Mouse (Mus musculus): ENCODE data around the gene Cd5. TPM values are rescaled to one million over a fixed set of nuclear protein-coding genes. Genes with fewer than 3 reads are reported as not detected.
A peak's percentile ranks its signal among the peaks of the same experiment; 100 is the strongest.

Gene Cd5
- polyA plus RNA-seq, 1 experiment, result 2.6 TPM

- Histone ChIP-seq H3K4me3 (ENCODE audit: low read depth, low read length) (no peak overlapping the region), H3K4me1 (ENCODE audit: control insufficient read depth, insufficient read depth, insufficient read length, low read length) (0 out of 2 replicates have a peak, but pooled peaks cover 3% of the 10 kb centered on the region), H3K36me3 (ENCODE audit: control insufficient read depth, insufficient read depth, low read length) (no peaks in the 10 kb centered on the region), H3K27ac (ENCODE audit: insufficient read depth, low read depth, low read length) (no peak overlapping the region), H3K27me3 (ENCODE audit: control insufficient read depth, insufficient read depth, low read length) (no peaks in the 10 kb centered on the region)
- TF ChIP-seq CTCF (IDR thresholded peaks at IDR 0.05; ENCODE audit: extremely low read depth, insufficient read length, insufficient replicate concordance, low read depth, low read length), result no peak
- no peak for TF ChIP-seq POLR2A (IDR thresholded peaks at IDR 0.05; ENCODE audit: low read depth, low read length)
- WGBS, result 88% methylated on average over 4 of the region's 4 CpGs
Measured at GRCm38 (mm10) chr19:10739916-10740315, 1.1 kb upstream of the Cd5 start.

GRCm38 (mm10) chr19:10738038-10738437, 764 bp downstream of the Cd5 start:
- 92% methylated on average over 6 of the region's 6 CpGs for WGBS
- Histone ChIP-seq H3K4me1 (ENCODE audit: control insufficient read depth, insufficient read depth, insufficient read length, low read length) (0 out of 2 replicates have a peak, but pooled peaks cover 3% of the 10 kb centered on the region), H3K27ac (ENCODE audit: insufficient read depth, low read depth, low read length) (no peak overlapping the region), H3K27me3 (ENCODE audit: control insufficient read depth, insufficient read depth, low read length) (no peaks in the 10 kb centered on the region), H3K4me3 (ENCODE audit: low read depth, low read length) (peak overlapping the region; percentile 36; the same call in 1 of the 2 replicates), H3K36me3 (ENCODE audit: control insufficient read depth, insufficient read depth, low read length) (no peaks in the 10 kb centered on the region)
- TF ChIP-seq POLR2A (IDR thresholded peaks at IDR 0.05; ENCODE audit: low read depth, low read length) (no peak), CTCF (IDR thresholded peaks at IDR 0.05; ENCODE audit: extremely low read depth, insufficient read length, insufficient replicate concordance, low read depth, low read length) (no peak)

GRCm38 (mm10) chr19:10735861-10736260, 2.9 kb downstream of the Cd5 start:
- Histone ChIP-seq H3K27ac (ENCODE audit: insufficient read depth, low read depth, low read length) (no peak overlapping the region), H3K36me3 (ENCODE audit: control insufficient read depth, insufficient read depth, low read length) (no peaks in the 10 kb centered on the region), H3K4me1 (ENCODE audit: control insufficient read depth, insufficient read depth, insufficient read length, low read length) (no peaks in the 10 kb centered on the region), H3K4me3 (ENCODE audit: low read depth, low read length) (no peak overlapping the region), H3K27me3 (ENCODE audit: control insufficient read depth, insufficient read depth, low read length) (no peaks in the 10 kb centered on the region)
- 88% methylated on average over 7 of the region's 7 CpGs for WGBS
- no peak for TF ChIP-seq CTCF (IDR thresholded peaks at IDR 0.05; ENCODE audit: extremely low read depth, insufficient read length, insufficient replicate concordance, low read depth, low read length)
- TF ChIP-seq POLR2A (IDR thresholded peaks at IDR 0.05; ENCODE audit: low read depth, low read length), result no peak

- TF ChIP-seq CTCF (IDR thresholded peaks at IDR 0.05; ENCODE audit: extremely low read depth, insufficient read length, insufficient replicate concordance, low read depth, low read length), result no peak
- no peak for TF ChIP-seq POLR2A (IDR thresholded peaks at IDR 0.05; ENCODE audit: low read depth, low read length)
- Histone ChIP-seq H3K4me1 (ENCODE audit: control insufficient read depth, insufficient read depth, insufficient read length, low read length) (no peaks in the 10 kb centered on the region), H3K27me3 (ENCODE audit: control insufficient read depth, insufficient read depth, low read length) (no peaks in the 10 kb centered on the region), H3K36me3 (ENCODE audit: control insufficient read depth, insufficient read depth, low read length) (no peaks in the 10 kb centered on the region), H3K27ac (ENCODE audit: insufficient read depth, low read depth, low read length) (no peak overlapping the region), H3K4me3 (ENCODE audit: low read depth, low read length) (no peak overlapping the region)
- WGBS, result 64% methylated on average over 3 of the region's 3 CpGs
Measured at GRCm38 (mm10) chr19:10735061-10735460, 3.7 kb downstream of the Cd5 start.

- TF ChIP-seq POLR2A (IDR thresholded peaks at IDR 0.05; ENCODE audit: low read depth, low read length) (no peak), CTCF (IDR thresholded peaks at IDR 0.05; ENCODE audit: extremely low read depth, insufficient read length, insufficient replicate concordance, low read depth, low read length) (no peak)
- Histone ChIP-seq H3K27ac (ENCODE audit: insufficient read depth, low read depth, low read length) (no peak overlapping the region), H3K27me3 (ENCODE audit: control insufficient read depth, insufficient read depth, low read length) (no peaks in the 10 kb centered on the region), H3K4me3 (ENCODE audit: low read depth, low read length) (no peak overlapping the region), H3K36me3 (ENCODE audit: control insufficient read depth, insufficient read depth, low read length) (no peaks in the 10 kb centered on the region), H3K4me1 (ENCODE audit: control insufficient read depth, insufficient read depth, insufficient read length, low read length) (no peaks in the 10 kb centered on the region)
- 77% methylated on average over 7 of the region's 7 CpGs for WGBS
Measured at GRCm38 (mm10) chr19:10734554-10734953, 4.2 kb downstream of the Cd5 start.

- Histone ChIP-seq H3K4me3 (ENCODE audit: low read depth, low read length) (no peak overlapping the region), H3K27ac (ENCODE audit: insufficient read depth, low read depth, low read length) (no peak overlapping the region), H3K4me1 (ENCODE audit: control insufficient read depth, insufficient read depth, insufficient read length, low read length) (no peaks in the 10 kb centered on the region), H3K27me3 (ENCODE audit: control insufficient read depth, insufficient read depth, low read length) (no peaks in the 10 kb centered on the region), H3K36me3 (ENCODE audit: control insufficient read depth, insufficient read depth, low read length) (no peaks in the 10 kb centered on the region)
- 81% methylated on average over 10 of the region's 10 CpGs for WGBS
- TF ChIP-seq POLR2A (IDR thresholded peaks at IDR 0.05; ENCODE audit: low read depth, low read length), result no peak
- no peak for TF ChIP-seq CTCF (IDR thresholded peaks at IDR 0.05; ENCODE audit: extremely low read depth, insufficient read length, insufficient replicate concordance, low read depth, low read length)
Measured at GRCm38 (mm10) chr19:10733501-10734127, 5.2 kb downstream of the Cd5 start.

- Histone ChIP-seq H3K4me3 (ENCODE audit: low read depth, low read length) (no peak overlapping the region), H3K27ac (ENCODE audit: insufficient read depth, low read depth, low read length) (no peak overlapping the region), H3K36me3 (ENCODE audit: control insufficient read depth, insufficient read depth, low read length) (no peaks in the 10 kb centered on the region), H3K27me3 (ENCODE audit: control insufficient read depth, insufficient read depth, low read length) (no peaks in the 10 kb centered on the region), H3K4me1 (ENCODE audit: control insufficient read depth, insufficient read depth, insufficient read length, low read length) (no peaks in the 10 kb centered on the region)
- 92% methylated on average over 7 of the region's 7 CpGs for WGBS
- TF ChIP-seq POLR2A (IDR thresholded peaks at IDR 0.05; ENCODE audit: low read depth, low read length) (no peak), CTCF (IDR thresholded peaks at IDR 0.05; ENCODE audit: extremely low read depth, insufficient read length, insufficient replicate concordance, low read depth, low read length) (no peak)
Measured at GRCm38 (mm10) chr19:10732741-10733140, 6.1 kb downstream of the Cd5 start.
